Mouse (Mus musculus): ENCODE measurements around the gene Slc3a1. TPM values are rescaled to one million over a fixed set of nuclear protein-coding genes. Genes with fewer than 3 reads are reported as not detected.

Gene Slc3a1
- polyA plus RNA-seq, 1 experiment: not detected

DNA sequence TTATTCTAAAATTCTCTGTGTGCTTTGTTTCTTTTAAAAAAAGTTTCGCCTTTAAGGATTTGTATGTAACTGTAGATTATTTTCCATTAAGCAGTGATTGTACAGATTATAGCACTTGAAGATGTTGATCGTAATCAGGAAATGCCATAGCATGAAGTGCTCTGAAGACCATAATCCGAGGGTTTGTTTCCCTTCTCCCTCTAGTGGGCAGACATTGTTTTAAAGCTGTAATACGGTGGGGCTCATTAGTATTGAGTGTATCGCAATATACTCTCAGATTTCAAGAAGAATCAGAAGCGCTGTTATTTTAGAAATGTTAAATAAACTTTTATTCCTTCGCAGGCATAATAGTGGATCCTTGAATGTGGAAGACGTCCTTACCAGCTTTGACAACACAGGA lies 85.3 kb downstream of the Slc3a1 start:
- H3K4me1 ChIP-seq (ENCODE audit: control insufficient read depth): no peaks in the 10 kb centered on the region
- peaks cover 3% of the 10 kb centered on the region for H3K9me3 ChIP-seq (ENCODE audit: control insufficient read depth, low read length)
- H3K36me3 ChIP-seq (ENCODE audit: control insufficient read depth): no peaks in the 10 kb centered on the region
- TF ChIP-seq GATA1 (IDR thresholded peaks at IDR 0.05; ENCODE audit: low read length): no peak
- TF ChIP-seq TAL1 (IDR thresholded peaks at IDR 0.05; ENCODE audit: low read length): no peak
- no peaks in the 10 kb centered on the region for H3K27me3 ChIP-seq (ENCODE audit: control insufficient read depth)
- no peak overlapping the region for H3K4me3 ChIP-seq (replicated peaks)

Other genes starting within 250 kb of the Slc3a1 start
- gene Lrpprc, start 237.6 kb upstream of the Slc3a1 start, polyA plus RNA-seq (2012): 0.26 and 0.31 TPM in 2 replicates
- gene Ppm1b, start 71.6 kb upstream of the Slc3a1 start, polyA plus RNA-seq (2012): 2.0 and 2.6 TPM in 2 replicates
- gene Prepl, start 61.9 kb downstream of the Slc3a1 start, polyA plus RNA-seq (2012): 0.04 and 0.05 TPM in 2 replicates
- 0.30 and 0.31 TPM in 2 replicates for gene Camkmt, start 62.2 kb downstream of the Slc3a1 start, polyA plus RNA-seq (2012)